Mouse (Mus musculus): ENCODE data around the gene Snx27.

Snx27 gene

DNA sequence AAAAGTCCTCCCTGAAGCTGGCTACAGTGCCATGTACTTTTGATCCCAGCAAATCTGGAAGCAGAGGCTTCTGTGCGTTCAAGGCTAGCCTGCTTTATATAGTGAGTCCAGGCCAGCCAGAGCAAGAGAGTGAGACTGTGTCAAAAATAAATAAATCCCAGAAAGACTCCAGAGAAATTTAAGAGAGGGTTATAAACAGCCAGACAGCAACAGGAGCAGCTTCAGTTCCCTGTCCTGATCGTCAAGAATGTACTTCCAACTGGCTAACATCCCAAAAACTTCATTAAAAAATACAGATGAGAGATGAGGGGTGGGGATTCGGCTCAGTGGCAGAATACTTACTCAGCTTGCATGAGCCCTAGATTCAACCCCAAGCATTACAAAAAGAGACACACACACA is 17.4 kb downstream of the Snx27 start:
- DNase-seq, result no peak

DNA sequence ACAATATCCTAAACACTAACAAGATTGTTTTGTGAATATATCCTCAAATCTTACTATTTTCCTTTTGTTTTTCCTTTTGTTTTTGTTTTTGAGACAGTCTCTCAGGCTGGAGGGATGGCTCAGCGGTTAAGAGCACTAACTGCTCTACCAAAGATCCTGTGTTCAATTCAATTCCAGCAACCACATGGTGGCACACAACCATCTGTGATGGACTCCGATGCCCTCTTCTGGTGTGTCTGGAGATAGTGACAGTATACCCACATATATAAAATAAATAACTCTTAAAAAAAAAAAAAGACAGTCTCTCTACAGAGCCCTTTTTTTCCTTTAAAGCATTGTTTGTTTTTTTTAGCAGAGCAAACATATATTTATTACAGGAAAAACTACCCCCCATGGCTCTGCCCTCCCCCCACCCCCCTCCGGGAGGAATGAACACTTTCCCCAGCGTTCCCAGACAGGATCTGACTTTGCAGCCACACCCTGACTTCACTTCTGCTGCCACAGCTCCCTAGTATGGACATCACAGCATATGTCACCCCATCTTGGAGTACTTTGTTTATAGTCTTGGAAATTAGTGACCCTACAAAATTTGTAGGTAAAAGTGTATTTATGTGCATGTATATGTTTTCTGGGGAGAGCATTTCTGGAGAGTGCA is 18.0 kb downstream of the Snx27 start:
- DNase-seq, result no peak

DNA sequence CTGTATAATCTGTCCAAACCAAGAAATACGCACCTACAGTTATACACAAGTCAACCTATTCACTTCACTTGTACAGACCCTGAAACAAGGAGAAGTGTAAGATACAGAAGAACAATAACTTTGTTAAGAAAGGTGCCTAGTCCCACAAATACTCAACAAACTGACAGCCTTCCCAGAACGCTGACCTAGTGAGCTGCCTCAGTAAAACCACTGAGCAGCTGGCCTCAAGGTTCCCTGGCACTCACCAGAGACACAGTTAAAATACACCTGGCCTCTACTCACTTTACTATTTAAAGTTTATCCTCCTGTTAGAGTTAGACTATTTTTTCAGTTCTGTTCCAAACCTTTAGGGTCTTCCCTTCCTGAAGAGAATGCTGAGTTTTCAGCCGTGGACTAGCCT is 19.4 kb downstream of the Snx27 start:
- no peak for DNase-seq

DNA sequence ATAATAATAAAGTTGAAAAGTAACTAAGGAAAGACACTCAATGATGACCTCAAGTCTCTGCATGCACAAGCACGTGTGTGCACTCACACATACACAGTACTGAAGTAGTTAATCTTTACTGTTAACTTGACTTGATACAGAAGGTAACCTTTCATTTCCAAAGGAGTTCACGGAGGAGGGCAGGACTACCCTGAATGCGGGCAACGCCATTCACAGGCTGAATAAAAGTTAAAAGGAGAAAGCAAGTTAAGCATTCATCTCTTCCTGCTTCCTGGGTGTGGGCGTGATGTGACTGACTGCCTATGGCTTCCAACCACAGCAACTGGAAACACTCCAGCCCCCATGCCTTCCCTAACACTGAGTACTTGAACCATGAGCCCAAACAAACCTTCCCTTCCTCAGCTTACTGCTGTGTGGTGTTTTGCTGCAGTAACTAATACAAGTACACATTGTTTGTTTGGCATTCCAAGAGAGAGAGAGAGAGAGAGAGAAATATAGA is 22.5 kb downstream of the Snx27 start:
- DNase-seq, result no peak

DNA sequence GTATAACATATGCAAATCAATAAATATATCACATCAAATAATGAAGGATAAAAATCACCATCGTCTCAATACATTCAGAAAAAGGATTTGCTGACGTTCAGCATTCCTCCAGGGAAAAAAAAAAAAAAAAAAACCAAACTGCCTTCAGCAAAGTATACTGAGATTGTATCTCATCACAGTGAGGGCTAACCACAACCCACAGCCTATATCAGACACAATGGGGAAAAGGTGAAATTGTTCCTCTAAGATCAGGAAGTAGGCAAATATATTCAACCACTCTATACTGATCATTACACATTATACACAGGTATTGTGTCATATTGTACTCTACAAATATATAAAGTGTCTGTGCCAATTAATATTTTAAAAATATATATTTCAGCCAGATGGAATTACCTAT is 33.5 kb downstream of the Snx27 start:
- no peak for DNase-seq

DNA sequence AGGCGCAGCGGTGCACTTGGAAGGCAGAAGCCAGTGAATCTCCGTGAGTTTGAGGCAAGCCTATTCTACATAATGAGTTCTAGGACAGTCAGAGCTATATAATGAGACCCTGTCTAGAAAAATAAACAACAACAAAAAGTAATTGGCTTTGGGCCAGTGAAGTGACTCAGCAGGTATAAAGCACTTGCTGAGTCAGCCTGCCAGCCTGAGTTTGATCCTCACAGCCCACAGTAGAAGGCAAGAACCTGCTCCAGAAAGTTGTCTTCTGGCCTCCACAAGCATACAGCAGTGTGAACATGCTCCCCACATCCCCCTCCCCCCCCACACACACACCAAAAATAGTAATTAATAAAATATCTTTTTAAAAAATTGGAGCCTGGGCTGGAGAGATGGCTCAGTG is 45.3 kb downstream of the Snx27 start:
- DNase-seq, result no peak

DNA sequence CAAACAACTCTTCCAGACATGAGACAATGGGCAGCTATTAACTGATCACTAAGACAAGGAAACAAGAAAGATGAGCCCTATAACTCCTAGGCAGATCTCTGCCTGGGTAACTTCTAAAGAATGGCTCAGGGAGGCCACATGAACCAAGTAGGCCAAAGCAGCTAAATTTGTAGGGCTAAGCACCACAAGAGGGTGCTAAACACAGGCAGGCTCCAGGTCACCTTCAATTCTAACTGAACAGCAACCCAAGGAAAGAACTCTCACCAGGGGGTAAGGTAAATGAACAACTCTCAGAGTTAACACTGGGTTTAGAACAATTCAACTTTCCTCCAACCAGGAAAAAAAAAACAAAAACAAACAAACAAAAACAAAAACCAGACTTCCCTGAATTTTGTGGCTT is 48.5 kb downstream of the Snx27 start:
- peak; percentile 20 for DNase-seq

DNA sequence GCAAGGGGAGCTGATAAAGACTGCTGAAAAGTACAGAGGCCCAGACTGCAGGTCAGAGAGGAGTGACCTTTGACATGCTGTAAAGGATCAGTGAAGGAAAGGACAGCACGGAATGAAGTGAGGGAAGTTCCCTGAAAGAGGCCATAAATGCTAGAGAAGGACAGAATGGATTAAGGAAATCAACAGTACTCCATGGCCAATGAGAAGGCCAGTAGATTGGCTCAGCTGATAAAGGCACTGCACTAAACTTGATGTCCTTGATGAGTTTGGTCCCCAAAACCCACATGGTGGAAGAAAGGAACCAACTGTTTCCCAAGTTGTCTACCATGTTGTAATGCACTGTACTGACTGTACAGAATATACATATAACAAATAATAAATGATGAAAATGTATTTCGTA is 55.8 kb downstream of the Snx27 start:
- no peak for DNase-seq

DNA sequence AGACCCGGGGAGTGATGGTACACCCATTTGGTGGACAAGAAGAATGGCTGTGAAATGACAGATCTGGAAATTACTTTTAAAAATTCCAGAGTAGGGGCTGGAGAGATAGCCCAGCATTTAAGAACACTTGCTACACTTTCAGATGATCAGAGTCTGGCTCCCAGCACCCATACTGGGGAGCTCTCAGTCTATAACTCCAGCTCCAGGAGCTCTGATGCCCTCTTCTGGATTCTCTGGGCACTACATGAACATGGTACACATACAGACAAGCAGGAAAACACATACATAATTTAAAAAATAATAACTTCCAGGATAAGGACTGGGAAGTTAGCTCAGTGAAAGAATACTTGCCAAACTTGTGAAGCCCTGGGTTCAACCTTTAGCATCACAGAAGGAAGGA is 75.9 kb downstream of the Snx27 start:
- no peak for DNase-seq

DNA sequence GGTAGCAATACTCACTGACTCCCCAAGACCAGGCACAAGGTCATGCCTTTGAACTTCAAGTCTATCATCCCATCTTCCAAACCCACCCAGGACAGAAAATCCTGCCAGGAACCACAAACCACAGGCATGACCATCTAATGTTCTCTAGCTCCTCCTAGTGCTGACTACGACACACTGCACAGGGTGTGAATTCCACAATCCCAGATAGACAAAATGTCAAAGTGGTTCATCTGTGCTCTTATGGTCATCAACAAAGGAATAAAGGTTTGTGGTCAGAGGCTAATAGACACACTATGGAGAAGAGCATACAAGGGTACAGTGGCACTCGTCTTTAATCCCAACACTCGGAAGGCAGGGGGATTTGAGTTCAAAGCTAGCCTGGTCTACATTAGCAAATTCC is 80.3 kb downstream of the Snx27 start:
- no peak for DNase-seq

DNA sequence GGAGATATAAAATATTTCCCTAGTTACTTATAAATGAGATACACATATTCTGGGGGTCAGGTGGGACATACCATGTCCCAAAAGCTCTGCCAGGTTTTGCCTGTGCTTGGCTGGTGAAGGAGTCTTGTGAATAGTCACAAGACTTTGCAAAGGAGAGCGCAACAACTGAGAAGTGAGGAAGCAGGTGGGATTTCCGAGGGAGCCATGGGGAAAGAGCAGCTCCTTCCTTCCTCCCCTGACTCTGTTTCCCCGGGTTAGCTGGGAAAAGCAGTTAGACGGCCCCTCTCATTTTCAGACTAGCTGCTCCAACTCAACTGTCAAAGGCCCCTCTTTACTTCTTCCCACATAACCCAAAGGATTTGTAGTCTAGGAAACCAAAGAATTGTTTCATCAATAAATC is 85.4 kb downstream of the Snx27 start:
- DNase-seq, result no peak

DNA sequence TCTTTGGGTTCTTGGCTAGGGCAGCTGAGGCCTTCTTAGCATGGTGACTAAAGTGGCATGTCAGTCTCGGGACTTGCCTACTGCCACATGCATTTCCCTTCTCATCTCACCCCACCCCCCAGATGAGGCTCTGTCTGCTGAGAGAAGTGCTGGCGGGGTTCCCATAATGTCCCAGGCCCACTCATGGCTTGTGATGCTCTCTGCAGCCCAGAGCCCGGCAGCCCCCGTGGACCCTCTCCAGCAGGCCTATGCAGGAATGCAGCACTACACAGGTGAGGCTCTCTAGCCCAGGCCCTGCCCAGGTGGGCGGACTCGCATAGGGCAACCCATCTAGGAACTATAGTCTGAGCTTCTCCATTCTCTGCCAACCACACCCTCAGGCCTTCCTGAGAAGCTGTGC is 94.9 kb downstream of the Snx27 start:
- DNase-seq, result no peak

DNA sequence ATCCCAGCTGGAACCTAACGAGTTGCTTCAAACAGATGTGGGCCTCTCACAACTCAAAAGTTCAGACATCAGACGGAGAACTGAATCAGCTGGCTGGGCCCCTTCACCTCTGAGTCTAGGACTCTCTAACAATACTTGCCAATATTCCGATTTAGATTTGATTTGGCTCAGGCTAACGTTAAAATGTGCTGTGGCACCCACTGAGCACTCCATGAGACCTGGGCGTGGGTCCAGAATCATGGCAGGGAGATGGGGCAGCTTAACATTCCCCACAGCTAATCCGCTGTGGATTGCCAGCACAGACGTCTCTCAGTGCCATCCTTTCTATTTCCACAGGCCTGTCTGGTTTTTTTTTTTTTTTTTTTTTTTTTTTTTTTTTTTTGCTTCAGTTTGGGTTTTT is 96.6 kb downstream of the Snx27 start:
- no peak for DNase-seq

DNA sequence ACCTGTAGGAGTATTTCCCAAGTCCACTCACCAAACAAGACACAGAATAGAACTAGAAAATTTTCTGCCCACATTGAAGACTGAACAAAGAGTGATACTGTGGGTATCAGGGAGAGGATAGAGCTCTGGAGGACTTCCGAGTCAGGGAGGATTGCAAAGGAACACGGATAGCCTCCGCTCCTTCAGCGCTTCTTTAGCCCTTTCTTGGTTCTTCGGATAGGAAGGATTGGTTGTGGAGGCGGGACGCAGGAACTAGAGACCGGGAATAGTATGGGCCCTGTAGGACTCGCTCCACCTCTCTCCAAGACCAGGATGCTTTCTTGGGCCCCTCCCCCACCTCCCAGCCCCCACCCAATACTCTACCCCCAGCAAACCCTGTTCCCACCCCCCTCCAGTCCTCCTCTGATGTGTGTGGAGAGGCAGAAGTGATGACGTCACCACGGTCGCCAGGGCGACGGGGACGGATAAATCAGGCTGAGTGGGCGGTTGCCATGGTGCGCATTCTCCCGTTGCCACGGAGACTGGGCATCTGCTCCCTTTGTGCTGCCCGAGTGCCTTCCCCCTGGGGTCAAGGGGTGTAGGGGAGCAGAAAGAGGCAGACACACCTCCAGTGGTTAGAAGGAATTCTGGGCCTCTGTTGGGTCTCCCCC is 98.6 kb downstream of the Snx27 start:
- peak; percentile 98 for DNase-seq

DNA sequence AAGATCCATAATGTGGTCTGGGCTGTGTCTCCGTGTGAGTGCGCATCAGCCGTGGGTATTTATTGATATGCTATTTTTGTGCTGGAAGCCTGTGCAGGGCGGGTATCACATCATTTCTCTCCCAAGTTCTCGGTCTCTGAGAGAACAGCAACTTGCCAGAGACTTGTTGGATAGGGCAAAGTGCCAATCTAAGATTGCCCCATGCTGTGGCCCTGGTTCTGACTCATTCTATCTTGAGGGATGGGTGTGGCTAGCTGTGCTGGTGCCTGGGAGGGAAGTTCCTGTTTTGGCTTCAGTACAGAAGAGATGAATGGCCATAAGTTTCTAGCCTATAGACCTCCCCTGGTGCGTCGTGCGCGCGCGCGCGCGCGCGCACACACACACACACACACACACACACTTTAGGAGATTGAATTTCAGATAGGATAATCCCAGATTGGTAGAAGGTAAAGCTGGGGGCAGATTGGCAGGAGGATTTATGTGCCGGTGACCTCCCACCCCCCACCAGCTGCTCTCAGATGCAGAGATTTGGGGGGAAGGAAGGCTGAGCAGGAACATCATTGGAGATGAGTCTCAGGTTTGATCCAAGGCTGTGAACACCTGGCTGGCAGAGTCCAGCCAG is 99.6 kb downstream of the Snx27 start:
- DNase-seq, result no peak

DNA sequence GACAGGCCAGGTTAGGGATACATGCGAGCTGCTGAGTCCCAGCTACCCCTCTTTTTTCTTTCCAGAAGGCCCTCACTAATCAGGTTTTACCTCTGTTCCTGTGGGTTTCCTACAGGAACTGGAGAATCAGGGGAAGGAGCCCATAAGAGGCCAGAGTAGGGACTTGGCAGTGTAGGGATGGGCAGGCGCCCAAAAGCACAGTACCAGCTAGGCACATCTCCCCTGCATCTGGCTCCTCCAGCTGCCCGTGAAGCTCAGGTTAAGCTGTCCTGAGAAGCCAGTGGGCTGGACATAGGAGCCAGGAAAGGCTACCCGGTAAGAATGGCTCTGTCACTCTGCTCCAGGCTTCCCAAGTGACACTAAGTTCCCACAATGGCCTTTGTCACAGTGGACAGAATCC is 101.1 kb downstream of the Snx27 start:
- DNase-seq, result no peak

DNA sequence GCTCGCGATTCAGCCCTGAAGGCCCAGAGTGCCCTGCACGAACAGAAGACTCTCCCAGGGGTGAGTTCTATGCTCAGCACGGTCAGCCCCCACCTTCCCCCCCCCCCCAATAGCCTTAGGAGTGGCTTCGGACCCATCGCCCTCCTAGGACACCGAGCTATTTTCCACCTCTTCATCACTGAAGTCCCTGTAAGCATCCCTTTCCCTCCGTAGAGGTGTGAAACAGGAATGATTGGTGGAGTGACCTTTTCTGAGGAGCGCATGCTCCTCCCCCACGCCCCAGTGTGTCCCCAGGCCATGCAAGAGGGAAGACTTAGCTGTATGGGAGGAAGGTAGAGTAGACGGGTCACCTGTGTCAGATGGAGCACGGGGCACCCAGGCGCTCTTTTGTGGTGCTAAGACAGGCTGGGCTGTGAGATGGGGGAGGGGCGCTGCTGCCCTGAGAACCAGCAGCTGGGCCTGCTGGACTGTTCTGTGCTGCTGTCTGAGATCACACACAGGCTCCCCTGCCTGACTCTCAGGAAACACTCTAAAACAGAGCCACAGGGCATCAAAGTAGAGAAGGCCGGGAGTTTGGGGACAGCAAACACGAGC is 102.1 kb downstream of the Snx27 start, which contains the start of gene Riiad1:
Gene Riiad1 (minus strand): TSS at position 51 of the 594 bp plus-strand sequence.
- no peak for DNase-seq

DNA sequence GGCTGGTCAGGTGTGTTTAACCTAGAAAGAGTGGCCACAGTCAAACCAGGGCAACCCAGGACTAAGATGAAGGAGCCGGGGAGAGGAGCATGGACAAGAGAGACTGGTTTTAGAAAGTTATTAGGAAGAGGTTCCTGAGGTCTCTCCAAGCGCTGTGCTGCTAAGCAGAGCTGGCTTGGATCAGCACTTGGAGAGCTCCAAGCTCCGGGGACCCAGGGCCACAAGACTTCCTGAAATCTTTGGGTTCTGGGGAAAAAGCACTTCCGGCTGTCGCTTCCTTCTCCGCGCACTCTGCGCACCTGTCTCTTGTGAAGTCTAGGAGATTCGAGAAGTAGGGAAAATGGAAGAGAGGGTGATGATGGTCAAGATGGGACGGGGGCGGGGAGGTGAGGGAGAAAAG is 103.0 kb downstream of the Snx27 start:
- no peak for DNase-seq

DNA sequence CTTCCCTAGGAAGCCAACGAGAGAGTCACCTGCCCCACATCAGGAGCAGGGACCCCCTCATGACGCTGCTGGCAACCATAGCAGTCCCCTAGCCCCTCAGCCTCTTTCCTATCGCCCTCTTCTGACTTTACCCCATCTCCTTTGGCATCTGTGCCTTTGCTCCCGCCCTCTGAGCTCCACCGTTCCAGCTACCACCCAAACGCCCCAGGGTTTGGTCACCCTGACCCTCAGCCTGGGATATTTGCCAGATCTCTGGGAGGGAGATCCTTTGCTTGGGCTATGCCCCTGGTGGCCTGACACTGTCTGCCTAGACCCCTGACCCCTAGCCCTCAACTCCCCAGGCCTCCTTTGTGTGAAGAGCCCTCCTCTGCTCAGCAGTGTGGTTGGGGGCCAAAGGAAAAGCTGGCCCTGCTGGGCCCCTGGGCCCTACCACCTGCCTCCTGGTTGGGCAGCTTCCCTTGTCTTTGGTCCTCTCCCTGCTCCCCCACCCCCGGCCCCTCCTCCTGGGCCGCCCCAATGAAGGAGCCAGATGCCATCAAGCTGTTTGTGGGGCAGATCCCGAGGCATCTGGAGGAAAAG is 103.8 kb downstream of the Snx27 start:
- no peak for DNase-seq

DNA sequence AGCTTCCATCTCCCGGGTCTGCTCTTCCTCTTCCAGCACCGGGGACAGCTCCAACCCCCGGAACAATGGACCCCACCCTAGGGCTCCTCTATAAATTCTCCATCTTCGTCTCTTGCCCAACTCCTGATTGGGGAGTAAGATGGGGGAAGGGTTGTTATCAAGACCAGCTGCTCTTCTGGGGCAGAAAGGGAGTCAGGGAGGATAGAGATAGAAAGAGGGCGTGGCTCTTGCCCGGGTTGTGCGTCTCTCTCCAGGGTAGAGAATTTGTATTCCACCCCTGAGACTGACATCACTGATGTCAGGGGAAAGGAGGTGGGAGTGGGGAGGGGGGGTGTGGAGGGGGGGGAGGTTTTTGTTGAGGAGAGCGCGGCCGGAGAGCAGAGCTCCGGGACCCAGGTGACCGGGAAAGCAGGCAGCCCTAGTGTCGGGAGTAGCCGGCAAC is 104.5 kb downstream of the Snx27 start, which contains the start of gene Celf3:
Gene Celf3 (plus strand): TSS at position 315 of the 442 bp plus-strand sequence.
- peak; percentile 85 for DNase-seq

DNA sequence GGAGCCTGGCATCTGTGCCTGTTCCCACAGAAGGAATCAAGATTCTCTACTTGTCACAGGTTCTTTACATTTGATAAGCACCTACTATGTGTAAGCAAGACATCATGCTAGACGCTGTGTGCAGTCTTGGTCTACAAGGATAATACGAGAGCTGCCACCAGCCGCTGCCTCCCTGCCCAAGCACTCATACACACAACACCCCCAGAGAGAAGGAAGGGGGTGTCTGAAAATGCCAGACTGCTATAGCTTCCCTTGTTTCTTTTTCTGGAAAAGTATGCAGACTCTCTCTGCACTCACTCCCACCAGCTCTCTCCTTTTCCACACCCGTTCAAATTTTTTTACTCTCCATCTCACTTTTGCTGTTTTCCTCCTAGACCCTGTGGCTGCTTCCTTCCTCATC is 105.1 kb downstream of the Snx27 start:
- peak; percentile 81 for DNase-seq

DNA sequence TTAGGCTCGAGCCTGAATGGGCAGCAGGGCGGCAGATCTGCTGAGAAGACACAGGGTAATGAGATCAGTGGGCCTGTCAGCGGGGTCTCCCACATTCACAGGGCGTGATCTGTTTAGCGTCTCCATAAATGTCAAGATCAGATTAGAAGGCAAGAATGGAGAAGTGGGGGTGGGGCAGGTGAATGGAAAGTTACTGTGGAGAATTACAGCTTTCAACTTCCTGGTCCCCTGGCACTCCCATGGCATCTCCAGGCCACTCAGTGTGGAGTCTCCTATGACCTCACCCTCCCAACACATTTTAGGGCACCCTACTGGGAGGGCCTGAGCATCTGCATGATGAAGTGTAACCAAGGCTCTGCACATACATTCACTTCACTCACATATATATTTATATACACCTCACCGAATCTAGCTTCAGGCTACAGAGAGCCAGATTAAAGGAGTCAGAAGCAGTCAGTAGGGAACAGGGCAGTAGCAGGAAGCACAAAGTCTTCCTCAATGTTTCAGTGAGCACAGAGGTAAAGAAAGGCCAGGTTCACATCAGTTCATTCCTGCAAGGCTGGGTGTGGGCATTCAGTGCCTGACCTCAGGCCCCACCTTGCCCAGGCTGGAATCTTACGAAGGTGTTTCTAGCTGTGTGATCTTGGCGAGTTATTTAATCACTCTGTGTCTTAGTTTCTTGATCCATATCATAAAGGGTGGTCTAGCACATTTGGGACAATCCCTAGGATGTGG is 106.0 kb downstream of the Snx27 start:
- no peak for DNase-seq
